Mouse (Mus musculus) myocyte (in vitro differentiated cells): ENCODE measurements around the gene Timp3.

Experiments used
- MAX ChIP-seq: IDR thresholded peaks from one replicate; pipeline ENCODE4 v1.6.1; 2011; ENCODE audit warnings: low read depth, mild to moderate bottlenecking, control low read depth
- POLR2A ChIP-seq: IDR thresholded peaks from one replicate; pipeline ENCODE4 v1.6.1; 2011; ENCODE audit warnings: low read depth, mild to moderate bottlenecking, control low read depth, moderate library complexity; ENCODE audit not compliant: insufficient read length
- USF1 ChIP-seq: IDR thresholded peaks from one replicate; pipeline ENCODE4 v1.6.1; 2011; ENCODE audit warnings: low read depth, mild to moderate bottlenecking, control low read depth, moderate library complexity

- no peak for TF ChIP-seq MAX
- no peak for TF ChIP-seq POLR2A
- no peak for TF ChIP-seq USF1
Measured at GRCm38 (mm10) chr10:86257045-86257444, 43.1 kb upstream of the Timp3 start.
